Mouse (Mus musculus) limb, embryonic 10.5 days (tissue): ENCODE results near the gene Rhox4a. TPM values are rescaled to one million over a fixed set of nuclear protein-coding genes. Genes with fewer than 3 reads are reported as not detected.
"Not testable (repeated sequence)": the region's sequence is repeated elsewhere in the genome, so short reads cannot be mapped to it uniquely, and the experiment has no call there.

Source experiments
- DNase-seq: peaks from one replicate; pipeline ENCODE4 v3.0.0-alpha.2; 2017; ENCODE audit warnings: low spot score
- H3K27ac ChIP-seq: fragments of 300-500 bp; sonication (generic); 2 replicates; pipeline ENCODE4 v1.5.1; 2016; ENCODE audit warnings: mild to moderate bottlenecking
- H3K27me3 ChIP-seq: fragments of 300-500 bp; sonication (generic); 2 replicates; pipeline ENCODE4 v1.6.1; 2016; ENCODE audit warnings: low read depth, mild to moderate bottlenecking; ENCODE audit not compliant: poor library complexity, severe bottlenecking
- H3K36me3 ChIP-seq: fragments of 300-500 bp; sonication (generic); 2 replicates; pipeline ENCODE4 v1.6.1; 2016; ENCODE audit warnings: mild to moderate bottlenecking, moderate library complexity
- H3K4me1 ChIP-seq: fragments of 300-500 bp; sonication (generic); 2 replicates; pipeline ENCODE4 v1.6.1; 2016
- H3K4me3 ChIP-seq: fragments of 300-500 bp; sonication (generic); 2 replicates; pipeline ENCODE4 v1.5.1; 2016; ENCODE audit warnings: mild to moderate bottlenecking, moderate library complexity
- H3K9me3 ChIP-seq: fragments of 300-500 bp; sonication (generic); replicated peaks from 2 replicates; pipeline ENCODE4 v1.6.1; 2016; ENCODE audit warnings: mild to moderate bottlenecking
- WGBS: fragments of 180-500 bp; shearing (Covaris S2); methylation state at CpG from one replicate; pipeline ENCODE4 v1.1.7; 2016; 5-methylcytosine and 5-hydroxymethylcytosine counted together
- polyA plus RNA-seq: library from polyadenylated mRNA; unstranded; fragments of >200 nt; fragmentation: Nextera tagmentation; extraction: Ambion mirVana; gene quantifications from 2 replicates; pipeline ENCODE4 v1.2.1, GENCODE M21; 2016

Rhox4a gene
- not detected in 2 replicates for polyA plus RNA-seq

DNA sequence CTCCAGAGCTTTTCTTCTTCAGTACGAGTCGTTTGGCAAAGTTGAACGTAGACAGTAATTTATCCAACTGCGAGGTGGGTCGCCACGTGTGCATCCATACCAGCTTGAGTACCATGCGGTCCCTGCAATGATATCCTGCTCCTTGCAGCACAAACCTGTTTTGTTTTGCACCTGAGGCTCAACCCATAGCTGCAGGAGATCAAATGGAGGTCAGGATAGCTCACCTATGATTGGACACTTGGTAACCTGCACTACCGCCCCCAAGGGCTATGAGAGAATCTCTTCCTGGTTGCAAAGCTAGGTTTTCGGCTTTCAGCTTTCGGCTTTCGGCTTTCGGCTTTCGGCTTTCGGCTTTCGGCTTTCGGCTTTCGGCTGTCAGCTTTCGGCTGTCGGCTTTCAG lies at the start of gene Rhox4a:
Gene Rhox4a (plus strand): TSS at position 301 of the 400 bp plus-strand sequence.
- not testable (repeated sequence) for H3K36me3 ChIP-seq, DNase-seq, H3K9me3 ChIP-seq

DNA sequence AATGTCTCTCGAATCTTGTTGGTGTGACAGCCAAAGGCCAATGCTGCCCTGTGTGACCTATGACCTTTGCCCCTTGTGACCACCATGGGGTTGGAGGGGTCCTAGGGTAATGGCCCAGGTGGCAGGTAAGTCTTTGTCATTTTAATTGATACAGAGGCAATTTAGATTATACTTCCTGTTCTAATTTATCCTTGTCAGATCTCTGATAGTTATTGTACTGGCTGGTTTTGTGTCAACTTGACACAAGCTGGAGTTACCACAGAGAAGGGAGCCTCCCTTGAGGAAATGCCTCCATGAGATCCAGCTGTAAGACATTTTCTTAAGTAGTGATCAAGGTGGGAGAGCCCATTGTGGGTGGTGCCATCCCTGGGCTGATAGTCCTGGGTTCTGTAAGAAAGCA lies 43.0 kb upstream of the Rhox4a start, which contains the start of gene Rhox1:
Gene Rhox1 (minus strand): TSS at position 101 of the 400 bp plus-strand sequence.
- H3K27me3 ChIP-seq, H3K4me1 ChIP-seq, H3K36me3 ChIP-seq, DNase-seq, H3K4me3 ChIP-seq, H3K9me3 ChIP-seq, H3K27ac ChIP-seq: not testable (repeated sequence)
- WGBS: 64% methylated on average over 1 of the region's 1 CpGs

More for the DNA sequence above, at the start of gene Rhox4a:
- H3K4me1 ChIP-seq, H3K4me3 ChIP-seq, H3K27ac ChIP-seq, H3K27me3 ChIP-seq: not testable (repeated sequence)
- 97% methylated on average over 11 of the region's 19 CpGs for WGBS

DNA sequence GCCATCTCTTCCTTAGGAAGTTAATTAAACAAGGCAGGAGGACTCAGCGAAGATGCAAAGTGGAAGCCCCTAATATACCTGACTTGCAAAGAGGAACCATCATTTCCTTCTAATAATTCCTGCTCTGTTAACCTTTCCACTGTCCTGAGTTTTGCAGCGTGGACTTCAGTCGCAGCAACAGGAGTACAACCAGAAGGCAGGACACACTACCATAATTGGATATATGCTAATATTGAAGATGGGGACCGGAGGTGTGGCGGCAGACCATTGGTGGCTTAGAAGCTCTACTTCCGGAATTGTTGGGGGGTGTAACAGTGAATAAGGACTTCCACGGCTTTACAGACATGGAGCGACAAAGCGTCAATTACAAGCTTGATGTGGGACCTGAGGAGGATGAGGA lies 20.5 kb upstream of the Rhox4a start, which contains the start of gene Rhox2a:
Gene Rhox2a (plus strand): TSS at position 301 of the 400 bp plus-strand sequence.
- H3K4me3 ChIP-seq, DNase-seq, H3K27ac ChIP-seq, H3K27me3 ChIP-seq, H3K4me1 ChIP-seq, H3K9me3 ChIP-seq, H3K36me3 ChIP-seq: not testable (repeated sequence)
- WGBS: 100% methylated on average over 2 of the region's 9 CpGs

DNA sequence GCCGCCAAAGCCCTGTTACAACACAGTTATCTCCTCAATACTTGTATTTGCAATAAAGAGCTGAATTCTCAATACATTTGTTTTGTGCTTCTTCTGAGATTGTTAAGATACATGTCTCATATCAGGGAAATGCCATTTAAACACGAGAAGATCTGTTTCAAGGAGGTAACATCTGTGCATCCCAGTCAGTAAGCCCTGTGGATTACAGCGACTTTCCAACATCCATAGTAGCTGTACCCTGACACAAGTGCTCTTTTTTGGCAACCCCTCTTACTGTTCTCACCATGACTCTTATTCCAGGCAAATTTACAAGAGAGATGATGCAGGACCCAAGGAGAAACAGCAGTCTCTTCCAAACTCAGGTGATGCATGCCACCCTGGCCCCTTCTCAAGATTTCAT lies 15.5 kb upstream of the Rhox4a start, which contains the start of gene Rhox3a:
Gene Rhox3a (plus strand): TSS at position 301 of the 400 bp plus-strand sequence.
- 87% methylated on average over 1 of the region's 3 CpGs for WGBS
- not testable (repeated sequence) for DNase-seq, H3K27ac ChIP-seq, H3K4me1 ChIP-seq, H3K9me3 ChIP-seq, H3K36me3 ChIP-seq, H3K4me3 ChIP-seq, H3K27me3 ChIP-seq

Other genes starting within 250 kb of the Rhox4a start
- gene Sowahd, start 216.5 kb upstream of the Rhox4a start, polyA plus RNA-seq: 0.09 and 0.15 TPM in 2 replicates
- 429 and 521 TPM in 2 replicates for gene Rpl39, start 179.9 kb upstream of the Rhox4a start, polyA plus RNA-seq
- gene Upf3b, start 155.0 kb upstream of the Rhox4a start, polyA plus RNA-seq: 14.0 and 18.4 TPM in 2 replicates
- gene Nkap, start 138.5 kb upstream of the Rhox4a start, polyA plus RNA-seq: 16.8 and 20.2 TPM in 2 replicates
- not detected in 2 replicates for gene Akap14, start 96.5 kb upstream of the Rhox4a start, polyA plus RNA-seq
- gene Ndufa1, start 74.2 kb upstream of the Rhox4a start, polyA plus RNA-seq: 329 and 348 TPM in 2 replicates
- 9.4 and 11.4 TPM in 2 replicates for gene Rnf113a1, start 74.1 kb upstream of the Rhox4a start, polyA plus RNA-seq
- gene Gm9, start 54.3 kb upstream of the Rhox4a start, polyA plus RNA-seq: not detected in 2 replicates
- gene Rhox1, start 43.1 kb upstream of the Rhox4a start, polyA plus RNA-seq: not detected in 2 replicates
- gene Rhox2a, start 20.4 kb upstream of the Rhox4a start, polyA plus RNA-seq: not detected in 2 replicates
- not detected in 2 replicates for gene Rhox3a, start 15.4 kb upstream of the Rhox4a start, polyA plus RNA-seq
- gene Rhox3a2, start 114.7 kb downstream of the Rhox4a start, polyA plus RNA-seq: not detected in 2 replicates
- gene Rhox4a2, start 125.5 kb downstream of the Rhox4a start, polyA plus RNA-seq: not detected in 2 replicates
- gene Rhox2b, start 146.7 kb downstream of the Rhox4a start, polyA plus RNA-seq: not detected in 2 replicates
- gene Rhox4b, start 167.2 kb downstream of the Rhox4a start, polyA plus RNA-seq: not detected in 2 replicates
- not detected in 2 replicates for gene Rhox2c, start 188.3 kb downstream of the Rhox4a start, polyA plus RNA-seq
- gene Rhox3c, start 193.2 kb downstream of the Rhox4a start, polyA plus RNA-seq: not detected in 2 replicates
- gene Rhox4c, start 215.0 kb downstream of the Rhox4a start, polyA plus RNA-seq: not detected in 2 replicates
- not detected in 2 replicates for gene Rhox2d, start 228.1 kb downstream of the Rhox4a start, polyA plus RNA-seq
- not detected in 2 replicates for gene Rhox4d, start 249.0 kb downstream of the Rhox4a start, polyA plus RNA-seq